Mouse (Mus musculus) lung, embryonic 16.5 days (tissue): ENCODE measurements at regions not wholly inside any gene's neighbourhood (a gene's known extent, or its start where the extent isn't known, plus 50 kb on each side); places are given as distances from the start of the nearest gene placed in this dataset.

Source experiments
- ATAC-seq: fragments of 200-750 bp; cut with Nextera tagmentation; 2 replicates; pipeline ENCODE4 v1.8.0; 2017; ENCODE audit warnings: low read depth, mild to moderate bottlenecking, moderate library complexity
- H3K27ac ChIP-seq: fragments of 300-500 bp; sonication (generic); 2 replicates; pipeline ENCODE4 v1.5.1; 2014; ENCODE audit warnings: mild to moderate bottlenecking, control low read depth, low read length
- H3K27me3 ChIP-seq: fragments of 300-500 bp; sonication (generic); 2 replicates; pipeline ENCODE4 v1.6.1; 2014; ENCODE audit warnings: low read depth, low read length, mixed read lengths; ENCODE audit not compliant: control insufficient read depth, insufficient read depth
- H3K36me3 ChIP-seq: fragments of 300-500 bp; sonication (generic); 2 replicates; pipeline ENCODE4 v1.6.1; 2014; ENCODE audit warnings: low read length; ENCODE audit not compliant: control insufficient read depth, insufficient read depth
- H3K4me1 ChIP-seq: fragments of 300-500 bp; sonication (generic); replicated peaks from 2 replicates; pipeline ENCODE4 v1.6.1; 2014; ENCODE audit warnings: low read length, mixed read lengths; ENCODE audit not compliant: control insufficient read depth, insufficient read depth
- H3K4me2 ChIP-seq: fragments of 300-500 bp; sonication (generic); 2 replicates; pipeline ENCODE4 v1.6.1; 2014; ENCODE audit warnings: low read depth, low read length, control low read depth
- H3K4me3 ChIP-seq: fragments of 300-500 bp; sonication (generic); 2 replicates; pipeline ENCODE4 v1.5.1; 2014; ENCODE audit warnings: mild to moderate bottlenecking, low read length, control low read depth
- H3K9ac ChIP-seq: fragments of 300-500 bp; sonication (generic); 2 replicates; pipeline ENCODE4 v1.6.1; 2014; ENCODE audit warnings: low read length, control low read depth
- H3K9me3 ChIP-seq: fragments of 300-500 bp; sonication (generic); 2 replicates; pipeline ENCODE4 v1.6.1; 2016; ENCODE audit warnings: low read length; ENCODE audit not compliant: control insufficient read depth
- WGBS: fragments of 180-500 bp; shearing (Covaris S2); extraction: QIAGEN DNeasy Blood & Tissue Kit; methylation state at CpG from one replicate; pipeline ENCODE4 v1.1.7; 2014; 5-methylcytosine and 5-hydroxymethylcytosine counted together

DNA sequence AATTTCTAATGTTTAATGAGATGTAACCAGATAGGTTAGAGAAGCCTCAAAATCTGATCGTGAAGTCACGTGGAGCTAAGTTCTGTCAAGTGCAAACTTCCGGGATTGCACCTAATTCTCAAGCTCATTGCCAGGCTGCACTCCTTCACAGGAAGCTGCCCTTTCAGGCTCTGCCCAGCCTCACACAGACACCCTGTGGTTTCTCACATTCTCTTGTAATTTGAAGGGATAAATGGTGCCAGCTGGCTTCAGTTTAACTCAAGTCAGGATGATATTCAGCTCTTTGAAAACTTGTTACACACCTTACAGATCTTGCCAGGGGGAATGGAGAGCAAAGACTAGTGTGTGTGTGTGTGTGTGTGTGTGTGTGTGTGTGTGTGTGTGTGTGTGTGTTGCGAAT, 529.3 kb upstream of the Tle4 start:
- no peak overlapping the region for H3K4me3 ChIP-seq
- ATAC-seq: no peak
- H3K27me3 ChIP-seq: no peaks in the 10 kb centered on the region
- H3K27ac ChIP-seq: no peak overlapping the region
- WGBS: 43% methylated on average over 4 of the region's 4 CpGs
- H3K4me2 ChIP-seq: no peak overlapping the region
- H3K9me3 ChIP-seq: no peaks in the 10 kb centered on the region
- H3K9ac ChIP-seq: no peak overlapping the region
- no peaks in the 10 kb centered on the region for H3K4me1 ChIP-seq
- no peaks in the 10 kb centered on the region for H3K36me3 ChIP-seq

DNA sequence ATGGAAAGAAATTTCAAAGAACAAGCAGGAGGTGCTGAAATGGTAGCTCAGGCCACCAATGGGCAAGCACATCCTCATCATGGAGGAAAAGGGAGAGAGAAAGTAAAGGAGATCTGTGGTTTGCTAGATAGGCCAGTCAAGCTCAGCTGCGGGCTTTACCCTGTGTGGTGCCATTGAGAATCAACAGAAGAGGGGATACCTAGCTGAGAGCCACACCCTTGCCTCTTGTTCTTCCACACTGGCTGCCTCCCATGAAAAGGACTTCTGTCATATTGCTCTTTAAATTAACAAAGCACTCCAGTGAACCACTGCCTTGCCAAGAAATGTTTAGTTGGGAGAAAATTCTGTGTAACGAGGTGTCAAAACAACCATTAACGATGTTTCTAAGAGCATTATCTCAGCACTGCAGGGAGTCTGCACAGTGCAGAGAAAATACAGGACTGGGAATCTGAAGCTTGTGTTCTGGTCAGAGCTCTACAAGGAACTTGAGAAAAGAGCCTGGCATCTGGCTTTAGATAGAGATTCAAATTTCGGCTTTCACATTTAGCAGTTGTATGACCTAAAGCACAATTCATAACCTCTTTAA, 510.7 kb upstream of the Tle4 start:
- H3K9me3 ChIP-seq: no peaks in the 10 kb centered on the region
- no peak overlapping the region for H3K4me3 ChIP-seq
- no peak for ATAC-seq
- H3K4me1 ChIP-seq: no peaks in the 10 kb centered on the region
- no peak overlapping the region for H3K27ac ChIP-seq
- no peaks in the 10 kb centered on the region for H3K36me3 ChIP-seq
- no peak overlapping the region for H3K9ac ChIP-seq
- no peak overlapping the region for H3K4me2 ChIP-seq
- no peaks in the 10 kb centered on the region for H3K27me3 ChIP-seq
- WGBS: 75% methylated on average over 4 of the region's 4 CpGs

DNA sequence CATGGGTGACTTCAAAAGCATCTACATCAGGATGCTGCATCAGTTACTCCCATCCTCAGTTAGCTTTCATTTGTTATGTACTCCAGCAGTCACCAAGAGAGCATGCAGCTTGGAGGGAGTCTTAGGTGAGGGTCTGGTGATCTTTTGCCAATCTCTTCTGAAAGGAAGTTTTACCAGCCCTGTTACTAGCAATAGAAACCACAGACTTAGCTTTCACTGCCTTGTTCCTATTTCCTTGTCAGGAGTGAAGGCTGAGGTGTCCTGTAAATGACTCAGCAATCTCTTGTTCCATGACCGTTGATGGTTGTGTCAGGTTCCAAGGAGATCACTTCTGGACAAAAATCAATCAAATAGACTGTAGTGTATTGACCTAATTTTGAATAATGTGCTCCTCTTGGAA, 497.2 kb upstream of the Tle4 start:
- no peaks in the 10 kb centered on the region for H3K9me3 ChIP-seq
- H3K4me3 ChIP-seq: no peak overlapping the region
- no peaks in the 10 kb centered on the region for H3K27me3 ChIP-seq
- H3K27ac ChIP-seq: no peak overlapping the region
- H3K4me1 ChIP-seq: no peaks in the 10 kb centered on the region
- no peak for ATAC-seq
- no peak overlapping the region for H3K9ac ChIP-seq
- WGBS: 63% methylated on average over 1 of the region's 1 CpGs
- no peak overlapping the region for H3K4me2 ChIP-seq
- H3K36me3 ChIP-seq: no peaks in the 10 kb centered on the region

DNA sequence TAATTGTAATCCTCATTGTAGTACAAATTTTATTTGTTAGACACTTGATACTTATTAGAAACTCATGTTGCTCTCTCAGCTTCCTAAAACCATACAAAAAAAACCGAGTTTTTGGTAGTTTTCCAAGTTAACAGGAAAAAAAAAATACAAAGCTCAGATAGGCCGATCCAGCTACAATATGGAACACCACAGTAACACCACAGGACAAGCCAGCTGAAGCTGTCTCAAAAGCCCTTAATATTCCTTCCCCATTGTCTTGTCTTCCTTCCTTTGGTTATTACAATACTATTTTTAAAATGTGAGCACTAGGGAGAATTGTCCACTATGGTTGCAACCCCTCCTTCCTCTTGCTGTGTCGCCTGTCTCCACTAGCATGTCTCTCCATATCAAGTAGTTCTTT, 495.7 kb upstream of the Tle4 start:
- no peaks in the 10 kb centered on the region for H3K36me3 ChIP-seq
- 33% methylated on average over 3 of the region's 3 CpGs for WGBS
- H3K9me3 ChIP-seq: no peaks in the 10 kb centered on the region
- H3K9ac ChIP-seq: no peak overlapping the region
- ATAC-seq: peak; percentile 90
- H3K4me1 ChIP-seq: no peaks in the 10 kb centered on the region
- no peak overlapping the region for H3K4me3 ChIP-seq
- H3K4me2 ChIP-seq: no peak overlapping the region
- H3K27ac ChIP-seq: no peak overlapping the region
- no peaks in the 10 kb centered on the region for H3K27me3 ChIP-seq

DNA sequence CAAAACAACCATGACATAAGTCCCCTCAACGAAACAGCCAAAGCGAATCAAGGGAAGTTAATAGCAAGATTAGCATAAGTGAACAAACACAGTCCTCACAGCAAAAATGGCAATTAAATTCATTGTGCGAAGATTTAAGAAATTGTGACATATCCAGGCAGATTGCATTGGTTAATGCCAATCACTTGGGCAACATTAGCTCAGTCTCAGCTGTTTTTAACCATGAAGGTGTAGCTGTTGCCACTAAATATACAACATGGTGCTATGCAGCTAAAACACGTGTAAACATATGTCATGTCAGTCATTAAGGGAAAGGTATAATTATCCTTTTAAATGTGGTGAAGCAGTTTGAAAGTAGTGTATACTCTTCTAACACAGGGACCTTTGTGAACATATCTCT, 482.8 kb upstream of the Tle4 start:
- Histone ChIP-seq H3K4me2 (no peak overlapping the region), H3K4me3 (no peak overlapping the region), H3K4me1 (no peaks in the 10 kb centered on the region), H3K9ac (no peak overlapping the region), H3K27ac (no peak overlapping the region), H3K9me3 (no peaks in the 10 kb centered on the region), H3K36me3 (no peaks in the 10 kb centered on the region), H3K27me3 (no peaks in the 10 kb centered on the region)
- ATAC-seq: no peak
- WGBS: 86% methylated on average over 4 of the region's 4 CpGs

DNA sequence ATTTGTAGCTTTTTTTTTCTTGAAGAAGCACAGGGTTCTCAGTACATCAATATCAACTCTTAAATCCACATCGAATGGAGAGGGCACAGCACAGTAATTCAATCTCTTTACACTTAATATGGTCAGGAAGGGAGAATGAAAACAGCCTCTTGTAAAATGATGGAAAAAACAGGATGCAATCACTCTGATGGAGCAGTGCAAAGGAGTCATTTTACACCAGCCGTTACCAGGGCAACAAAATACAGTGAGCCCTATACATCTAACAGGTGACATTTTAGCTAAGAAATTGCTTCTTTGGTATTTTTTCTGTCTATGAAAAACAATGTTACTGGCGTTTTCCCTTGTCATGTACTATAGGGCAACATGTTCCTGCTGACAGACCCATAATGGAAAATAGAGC, 459.9 kb upstream of the Tle4 start:
- Histone ChIP-seq H3K9ac (no peak overlapping the region), H3K9me3 (no peaks in the 10 kb centered on the region), H3K4me3 (no peak overlapping the region), H3K4me2 (no peak overlapping the region), H3K36me3 (no peaks in the 10 kb centered on the region), H3K27ac (no peak overlapping the region), H3K27me3 (no peaks in the 10 kb centered on the region), H3K4me1 (no peaks in the 10 kb centered on the region)
- no peak for ATAC-seq
- WGBS: 83% methylated on average over 3 of the region's 3 CpGs

DNA sequence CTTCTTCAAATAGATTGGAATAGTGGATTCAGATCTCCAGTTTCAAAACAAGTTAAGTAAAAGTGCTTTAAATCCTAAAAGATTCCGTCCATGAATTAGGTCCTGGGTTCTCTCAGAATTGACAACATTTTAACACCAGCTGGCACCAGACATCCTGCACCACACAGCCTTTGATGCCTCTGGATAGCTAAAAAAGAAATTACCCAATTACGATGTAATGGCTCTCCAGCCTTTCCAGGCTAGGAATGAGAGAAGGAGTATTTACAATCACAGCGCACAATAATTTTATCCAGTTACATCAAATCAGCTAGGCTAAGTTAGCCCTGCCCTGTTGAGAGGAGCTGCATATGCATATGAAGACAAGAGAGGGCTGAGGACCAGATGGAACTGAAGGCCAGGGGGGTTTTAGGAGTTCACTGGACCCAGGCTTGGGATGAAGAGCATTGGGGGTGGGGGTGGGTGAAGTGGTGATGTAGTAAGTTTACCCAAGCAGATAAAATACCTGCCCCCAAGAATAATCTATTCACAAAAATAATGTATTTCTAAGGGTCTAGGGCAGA, 455.8 kb upstream of the Tle4 start:
- Histone ChIP-seq H3K9ac (no peak overlapping the region), H3K36me3 (no peaks in the 10 kb centered on the region), H3K27me3 (no peaks in the 10 kb centered on the region), H3K9me3 (no peaks in the 10 kb centered on the region), H3K27ac (no peak overlapping the region), H3K4me3 (no peak overlapping the region), H3K4me1 (no peaks in the 10 kb centered on the region), H3K4me2 (no peak overlapping the region)
- 66% methylated on average over 3 of the region's 3 CpGs for WGBS
- ATAC-seq: no peak

DNA sequence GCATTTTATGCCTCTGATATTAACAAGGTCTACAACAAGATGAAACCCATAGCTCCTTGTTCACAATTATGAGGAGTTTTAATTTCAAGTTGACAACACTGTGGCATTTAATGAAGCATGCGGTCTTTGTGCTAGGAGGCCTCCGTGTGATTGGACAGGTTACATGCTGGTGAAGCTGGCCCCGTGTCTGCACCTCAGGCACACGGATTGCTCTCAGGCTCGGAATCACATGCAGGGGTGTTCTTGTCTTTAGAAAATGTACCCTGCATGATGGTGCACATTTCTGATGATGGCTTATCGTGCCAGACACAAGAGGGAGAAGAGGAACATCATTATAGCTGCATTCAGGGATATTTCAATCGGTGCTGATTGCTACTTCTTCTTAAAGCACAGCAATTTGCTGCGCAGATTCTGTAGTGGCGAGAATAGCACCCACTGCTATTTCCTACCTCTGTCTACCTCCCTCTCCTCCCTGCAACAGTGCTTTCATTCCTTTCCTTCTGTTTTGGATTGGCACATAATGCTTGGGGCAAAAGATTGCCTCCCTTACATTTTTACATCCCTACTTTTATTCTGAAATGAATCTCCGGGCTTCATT, 454.9 kb upstream of the Tle4 start:
- WGBS: 88% methylated on average over 10 of the region's 10 CpGs
- H3K4me2 ChIP-seq: no peak overlapping the region
- no peak overlapping the region for H3K9ac ChIP-seq
- no peaks in the 10 kb centered on the region for H3K9me3 ChIP-seq
- H3K36me3 ChIP-seq: no peaks in the 10 kb centered on the region
- H3K27me3 ChIP-seq: no peaks in the 10 kb centered on the region
- H3K27ac ChIP-seq: no peak overlapping the region
- no peak overlapping the region for H3K4me3 ChIP-seq
- no peak for ATAC-seq
- no peaks in the 10 kb centered on the region for H3K4me1 ChIP-seq

DNA sequence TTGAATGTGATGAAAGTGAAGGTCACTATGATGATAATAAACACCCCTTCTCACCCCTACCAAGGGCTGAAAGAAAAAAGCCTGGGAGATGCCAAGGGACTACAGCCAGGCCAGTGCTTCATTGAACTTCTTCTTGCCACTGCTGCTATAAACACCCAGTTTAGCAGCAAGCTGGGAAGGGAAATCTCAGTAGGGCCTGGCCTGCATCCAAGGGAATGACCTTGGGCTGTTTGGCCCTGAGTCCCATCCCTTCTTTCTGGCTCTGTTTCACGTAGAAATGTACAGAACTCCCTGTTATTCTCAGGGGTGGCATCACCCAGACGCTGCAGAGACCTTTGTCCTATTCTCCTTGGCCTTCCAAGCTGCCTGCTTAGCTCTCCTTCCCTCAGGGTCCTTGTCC, 450.0 kb upstream of the Tle4 start:
- Histone ChIP-seq H3K4me3 (no peak overlapping the region), H3K4me2 (no peak overlapping the region), H3K27me3 (no peaks in the 10 kb centered on the region), H3K36me3 (no peaks in the 10 kb centered on the region), H3K9me3 (no peaks in the 10 kb centered on the region), H3K9ac (no peak overlapping the region), H3K4me1 (no peaks in the 10 kb centered on the region), H3K27ac (no peak overlapping the region)
- ATAC-seq: no peak
- WGBS: 46% methylated on average over 2 of the region's 2 CpGs
